Mouse (Mus musculus) embryonic facial prominence, embryonic 14.5 days (tissue): ENCODE measurements around the gene Mcm3. TPM values are rescaled to one million over a fixed set of nuclear protein-coding genes. Genes with fewer than 3 reads are reported as not detected.

Source experiments
- ATAC-seq: fragments of 200-750 bp; cut with Nextera tagmentation; 2 replicates; pipeline ENCODE4 v1.8.0; 2017; ENCODE audit warnings: low read depth, moderate number of reproducible peaks, moderate TSS enrichment
- DNase-seq: peaks from one replicate; pipeline ENCODE4 v3.0.0-alpha.2; 2015; ENCODE audit warnings: low spot score
- H3K27ac ChIP-seq: fragments of 300-500 bp; sonication (generic); replicated peaks from 2 replicates; pipeline ENCODE4 v1.5.1; 2014; ENCODE audit warnings: low read depth, mild to moderate bottlenecking, low read length, moderate library complexity
- H3K27me3 ChIP-seq: fragments of 300-500 bp; sonication (generic); replicated peaks from 2 replicates; pipeline ENCODE4 v1.6.1; 2014; ENCODE audit warnings: low read length; ENCODE audit not compliant: control insufficient read depth, insufficient read depth
- H3K36me3 ChIP-seq: fragments of 300-500 bp; sonication (generic); 2 replicates; pipeline ENCODE4 v1.6.1; 2014; ENCODE audit warnings: low read length, mixed read lengths; ENCODE audit not compliant: control insufficient read depth, insufficient read depth
- H3K4me1 ChIP-seq: fragments of 300-500 bp; sonication (generic); 2 replicates; pipeline ENCODE4 v1.6.1; 2014; ENCODE audit warnings: antibody characterized with exemption, low read length; ENCODE audit not compliant: control insufficient read depth, insufficient read depth
- H3K4me2 ChIP-seq: fragments of 300-500 bp; sonication (generic); 2 replicates; pipeline ENCODE4 v1.6.1; 2014; ENCODE audit warnings: low read depth, mild to moderate bottlenecking, low read length, moderate library complexity, mixed read lengths
- H3K4me3 ChIP-seq: fragments of 300-500 bp; sonication (generic); 2 replicates; pipeline ENCODE4 v1.5.1; 2014; ENCODE audit warnings: low read depth, mild to moderate bottlenecking, low read length
- H3K9ac ChIP-seq: fragments of 300-500 bp; sonication (generic); 2 replicates; pipeline ENCODE4 v1.6.1; 2014; ENCODE audit warnings: low read depth, mild to moderate bottlenecking, low read length, moderate library complexity, mixed read lengths
- H3K9me3 ChIP-seq: fragments of 300-500 bp; sonication (generic); 2 replicates; pipeline ENCODE4 v1.6.1; 2016; ENCODE audit warnings: low read length; ENCODE audit not compliant: control insufficient read depth
- WGBS: fragments of 180-500 bp; shearing (Covaris S2); extraction: QIAGEN DNeasy Blood & Tissue Kit; methylation state at CpG from one replicate; pipeline ENCODE4 v1.1.7; 2014; 5-methylcytosine and 5-hydroxymethylcytosine counted together
- polyA plus RNA-seq: library from polyadenylated mRNA; unstranded; fragments of >200 nt; fragmentation: Nextera tagmentation; extraction: Ambion mirVana; gene quantifications from 2 replicates; pipeline ENCODE4 v1.2.1, GENCODE M21; 2014

The Mcm3 gene
- polyA plus RNA-seq, 1 experiment from 2014 or later = 114 TPM

- ATAC-seq = no peak
Measured at GRCm38 (mm10) chr1:20839911-20840310, 19.8 kb upstream of the Mcm3 start.

GRCm38 (mm10) chr1:20836551-20837125, 16.5 kb upstream of the Mcm3 start:
- H3K4me3 ChIP-seq = no peak overlapping the region
- no peaks in the 10 kb centered on the region for H3K36me3 ChIP-seq
- H3K27me3 ChIP-seq = no peaks in the 10 kb centered on the region
- no peak for DNase-seq
- no peak overlapping the region for H3K4me2 ChIP-seq
- no peak overlapping the region for H3K27ac ChIP-seq
- ATAC-seq = no peak
- H3K9ac ChIP-seq = no peak overlapping the region
- no peaks in the 10 kb centered on the region for H3K4me1 ChIP-seq
- H3K9me3 ChIP-seq = no peaks in the 10 kb centered on the region
- WGBS = 84% methylated on average over 3 of the region's 3 CpGs

More at GRCm38 (mm10) chr1:20839911-20840310, 19.8 kb upstream of the Mcm3 start:
- Histone ChIP-seq H3K36me3 (no peaks in the 10 kb centered on the region), H3K4me3 (no peak overlapping the region), H3K4me1 (no peaks in the 10 kb centered on the region), H3K9me3 (no peaks in the 10 kb centered on the region), H3K27me3 (no peaks in the 10 kb centered on the region), H3K27ac (no peak overlapping the region), H3K9ac (no peak overlapping the region), H3K4me2 (no peak overlapping the region)
- DNase-seq = no peak
- WGBS = 61% methylated on average over 3 of the region's 3 CpGs

DNA sequence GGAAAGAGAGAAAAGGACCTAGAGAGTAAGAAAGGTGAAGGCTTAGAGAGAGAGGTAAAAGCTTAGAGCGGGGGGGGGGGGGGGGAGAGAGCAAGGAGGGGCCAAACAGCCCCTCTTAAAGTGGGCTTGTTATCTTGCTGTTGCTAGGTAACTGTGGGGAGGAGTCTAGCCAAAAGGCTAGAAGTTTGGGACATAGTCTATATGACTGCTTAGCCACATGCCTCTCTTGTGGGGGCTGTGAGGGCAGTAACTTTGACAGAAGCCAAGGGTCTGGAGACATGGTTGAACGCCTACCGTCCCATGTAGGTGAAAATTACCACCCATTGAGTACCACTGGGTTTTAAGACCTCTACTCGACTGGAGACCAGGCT, 13.0 kb upstream of the Mcm3 start:
- no peaks in the 10 kb centered on the region for H3K27me3 ChIP-seq
- DNase-seq = no peak
- H3K9me3 ChIP-seq = no peaks in the 10 kb centered on the region
- no peak for ATAC-seq
- H3K4me2 ChIP-seq = no peak overlapping the region
- no peak overlapping the region for H3K9ac ChIP-seq
- WGBS = 82% methylated on average over 3 of the region's 4 CpGs
- no peak overlapping the region for H3K27ac ChIP-seq
- H3K4me3 ChIP-seq = no peak overlapping the region
- no peaks in the 10 kb centered on the region for H3K4me1 ChIP-seq
- no peaks in the 10 kb centered on the region for H3K36me3 ChIP-seq

DNA sequence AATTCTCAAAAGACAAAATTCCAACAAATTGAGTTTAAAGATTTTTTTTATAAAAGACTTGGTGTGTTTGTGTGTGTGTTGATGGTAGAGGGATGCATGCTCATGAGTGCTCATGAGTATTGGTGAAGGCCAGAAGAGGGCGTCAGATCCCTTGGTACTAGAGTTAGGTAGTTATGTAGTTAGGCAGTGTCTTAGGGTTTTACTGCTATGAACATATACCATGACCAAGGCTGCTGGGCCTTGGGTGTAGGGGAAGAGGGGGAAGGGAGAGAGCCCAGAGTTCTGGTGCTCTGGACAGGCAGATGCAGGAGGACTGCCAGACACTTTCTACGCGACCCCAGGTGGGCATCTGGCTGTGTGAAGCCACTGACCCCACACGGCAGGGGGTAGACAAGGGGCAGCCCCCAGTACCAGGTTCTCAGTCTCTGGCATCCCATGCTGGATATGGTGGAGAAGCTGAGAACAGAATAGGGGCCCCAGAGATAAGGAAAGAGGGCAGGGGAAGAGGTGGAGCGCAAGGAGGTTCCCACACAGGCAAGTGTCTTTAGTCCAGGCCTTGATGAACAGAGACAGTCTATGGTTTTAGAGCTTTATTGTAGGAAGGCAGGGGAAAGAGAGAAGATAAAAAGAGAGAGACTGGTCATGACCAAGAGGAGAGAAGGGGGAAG, 12.5 kb upstream of the Mcm3 start:
- WGBS = 77% methylated on average over 5 of the region's 5 CpGs
- H3K9me3 ChIP-seq = no peaks in the 10 kb centered on the region
- no peak for DNase-seq

GRCm38 (mm10) chr1:20830546-20830945, 10.4 kb upstream of the Mcm3 start:
- ATAC-seq (no peak), DNase-seq (no peak)
- H3K27me3 ChIP-seq = no peaks in the 10 kb centered on the region
- 72% methylated on average over 1 of the region's 1 CpGs for WGBS
- H3K4me3 ChIP-seq = no peak overlapping the region
- no peaks in the 10 kb centered on the region for H3K4me1 ChIP-seq
- no peak overlapping the region for H3K27ac ChIP-seq
- no peaks in the 10 kb centered on the region for H3K36me3 ChIP-seq
- H3K9ac ChIP-seq = no peak overlapping the region
- H3K4me2 ChIP-seq = no peak overlapping the region
- H3K9me3 ChIP-seq = no peaks in the 10 kb centered on the region

More for the DNA sequence above, 12.5 kb upstream of the Mcm3 start:
- Histone ChIP-seq H3K4me2 (no peak overlapping the region), H3K9ac (no peak overlapping the region), H3K36me3 (no peaks in the 10 kb centered on the region), H3K4me1 (no peaks in the 10 kb centered on the region), H3K4me3 (no peak overlapping the region), H3K27me3 (no peaks in the 10 kb centered on the region), H3K27ac (no peak overlapping the region)
- no peak for ATAC-seq

DNA sequence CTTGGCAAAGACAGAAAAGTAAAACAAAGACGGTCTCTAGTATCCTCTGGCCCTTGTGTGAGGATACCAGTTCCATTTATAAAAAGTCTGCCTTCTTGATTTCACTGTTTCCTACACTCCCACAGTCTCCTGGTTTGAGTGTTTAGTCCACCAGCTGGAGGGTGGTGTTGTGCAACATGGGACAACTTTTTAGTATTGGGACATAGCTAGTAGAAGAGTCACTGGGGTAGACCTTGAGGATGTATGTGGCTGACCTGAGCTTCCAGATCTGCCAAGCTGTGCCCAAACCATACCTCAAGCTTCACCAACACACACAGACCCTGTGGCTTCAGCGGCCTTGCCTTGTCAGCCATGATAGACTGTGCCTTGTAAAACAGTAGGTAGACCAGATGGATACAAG, 7.9 kb upstream of the Mcm3 start:
- Histone ChIP-seq H3K4me2 (no peak overlapping the region), H3K4me3 (no peak overlapping the region), H3K9me3 (no peaks in the 10 kb centered on the region), H3K36me3 (no peaks in the 10 kb centered on the region), H3K27ac (no peak overlapping the region), H3K9ac (no peak overlapping the region), H3K27me3 (no peaks in the 10 kb centered on the region), H3K4me1 (no peaks in the 10 kb centered on the region)
- DNase-seq (no peak), ATAC-seq (no peak)
- 89% methylated on average over 2 of the region's 2 CpGs for WGBS

DNA sequence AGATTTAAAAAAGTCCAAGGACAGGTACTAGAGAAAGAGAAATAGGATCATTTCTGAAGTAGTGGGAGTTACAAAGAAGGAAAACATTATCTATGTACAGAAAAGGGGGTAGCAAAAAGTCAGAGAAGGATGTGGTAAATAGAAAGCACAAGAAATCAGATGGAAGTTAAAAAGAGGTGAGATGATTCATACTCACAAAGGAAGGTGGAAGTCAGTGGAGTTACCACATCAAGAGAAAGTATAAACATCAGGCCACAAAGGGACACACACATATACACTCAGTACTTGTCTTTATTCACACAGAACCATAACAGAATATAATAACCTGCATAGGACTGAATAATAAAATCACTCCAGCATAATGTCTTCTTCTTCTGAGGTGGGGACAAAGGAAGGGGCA, 4.9 kb upstream of the Mcm3 start:
- H3K27ac ChIP-seq = no peak overlapping the region
- no peaks in the 10 kb centered on the region for H3K9me3 ChIP-seq
- DNase-seq = no peak

DNA sequence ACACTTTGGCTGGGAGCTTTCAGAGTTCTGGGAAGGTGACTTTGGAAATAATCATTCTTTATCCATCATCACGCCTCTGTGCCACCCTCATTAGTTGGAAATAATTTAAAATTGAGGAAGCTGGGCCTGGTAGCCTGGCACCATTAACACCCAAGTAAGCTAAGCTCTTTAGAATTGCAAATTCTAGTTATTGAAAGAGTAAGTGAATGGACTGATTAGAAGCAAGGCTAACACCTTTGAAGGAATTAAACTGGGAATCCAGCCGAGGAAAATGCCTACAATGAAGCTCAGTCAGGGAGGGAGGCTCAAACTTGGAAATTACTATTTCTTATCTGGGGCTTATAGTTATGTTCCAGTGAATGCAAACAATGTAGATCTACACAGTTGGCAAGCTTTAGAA, 3.8 kb upstream of the Mcm3 start:
- no peaks in the 10 kb centered on the region for H3K9me3 ChIP-seq
- no peaks in the 10 kb centered on the region for H3K36me3 ChIP-seq
- H3K4me3 ChIP-seq = no peak overlapping the region
- H3K4me2 ChIP-seq = no peak overlapping the region
- no peaks in the 10 kb centered on the region for H3K4me1 ChIP-seq
- WGBS = 59% methylated on average over 2 of the region's 2 CpGs
- DNase-seq (no peak), ATAC-seq (no peak)
- H3K9ac ChIP-seq = no peak overlapping the region
- H3K27me3 ChIP-seq = no peaks in the 10 kb centered on the region
- no peak overlapping the region for H3K27ac ChIP-seq

More for the DNA sequence above, 4.9 kb upstream of the Mcm3 start:
- no peak for ATAC-seq
- H3K27me3 ChIP-seq = no peaks in the 10 kb centered on the region
- H3K4me2 ChIP-seq = no peak overlapping the region
- H3K4me3 ChIP-seq = no peak overlapping the region
- no peaks in the 10 kb centered on the region for H3K4me1 ChIP-seq
- H3K36me3 ChIP-seq = no peaks in the 10 kb centered on the region
- no peak overlapping the region for H3K9ac ChIP-seq

- no peak overlapping the region for H3K9ac ChIP-seq
- H3K4me2 ChIP-seq = no peak overlapping the region
- H3K4me3 ChIP-seq = no peak overlapping the region
- 51% methylated on average over 4 of the region's 4 CpGs for WGBS
- ATAC-seq (no peak), DNase-seq (no peak)
- no peak overlapping the region for H3K27ac ChIP-seq
- peaks cover under 1% of the 10 kb centered on the region; the same call in 1 of the 2 replicates for H3K4me1 ChIP-seq
- no peaks in the 10 kb centered on the region for H3K27me3 ChIP-seq
- H3K36me3 ChIP-seq = no peaks in the 10 kb centered on the region
- no peaks in the 10 kb centered on the region for H3K9me3 ChIP-seq
Measured at GRCm38 (mm10) chr1:20823471-20823870, 3.4 kb upstream of the Mcm3 start.
